Mouse (Mus musculus) cortical plate, adult 2 months (tissue): ENCODE results near the gene Olfr1410. TPM values are rescaled to one million over a fixed set of nuclear protein-coding genes. Genes with fewer than 3 reads are reported as not detected.

Experiments used
- H3K27ac ChIP-seq: fragments of 200-500 bp; 2 replicates; pipeline ENCODE4 v1.5.1; 2012; ENCODE audit warnings: low read length, control low read depth, inconsistent platforms; ENCODE audit not compliant: insufficient read depth
- H3K4me1 ChIP-seq: fragments of 200-500 bp; 2 replicates; pipeline ENCODE4 v1.6.1; 2011; ENCODE audit warnings: low read length; ENCODE audit not compliant: control insufficient read depth, insufficient read depth
- H3K4me3 ChIP-seq: fragments of 200-500 bp; 2 replicates; pipeline ENCODE4 v1.5.1; 2011; ENCODE audit warnings: mild to moderate bottlenecking, low read length, control low read depth; ENCODE audit not compliant: insufficient read depth
- CTCF ChIP-seq: fragments of 200-500 bp; IDR thresholded peaks from 2 replicates; pipeline ENCODE4 v1.5.1; 2011; ENCODE audit warnings: mild to moderate bottlenecking, control low read depth, low read length; ENCODE audit not compliant: insufficient read depth; ENCODE audit errors: extremely low read depth
- POLR2A ChIP-seq: fragments of 200-500 bp; IDR thresholded peaks from 2 replicates; pipeline ENCODE4 v1.6.1; 2011; ENCODE audit warnings: mild to moderate bottlenecking, low read length, control low read depth; ENCODE audit not compliant: insufficient read depth; ENCODE audit errors: extremely low read depth
- polyA plus RNA-seq: library from polyadenylated mRNA; depleted of rRNA; stranded (reverse); fragments of >200 nt; gene quantifications from 2 replicates; pipeline ENCODE4 v1.2.3, GENCODE M21; 2012

Gene Olfr1410
- polyA plus RNA-seq, 1 experiment, result not detected

DNA sequence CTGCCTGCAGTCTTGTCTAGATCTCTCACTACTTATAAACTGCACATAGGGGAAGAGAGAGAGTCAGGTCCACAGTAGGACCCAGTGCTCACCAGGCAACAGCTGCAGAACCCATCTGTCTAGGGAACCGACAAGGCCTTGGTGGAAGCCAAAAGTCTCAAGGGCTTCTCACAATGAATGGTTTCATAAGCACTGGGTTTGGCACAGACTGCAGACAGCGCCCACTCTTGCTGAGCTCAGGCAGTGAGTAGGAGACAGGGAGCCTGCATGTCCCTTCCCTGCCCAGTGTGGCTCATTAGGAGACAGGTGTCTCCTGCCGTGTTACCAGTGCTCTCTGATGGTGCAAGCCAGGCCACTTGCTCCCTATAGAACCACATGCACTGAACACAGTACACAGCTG is 32.6 kb downstream of the Olfr1410 start:
- TF ChIP-seq POLR2A (no peak), CTCF (no peak)
- Histone ChIP-seq H3K4me1 (peaks cover 10% of the 10 kb centered on the region), H3K27ac (peak overlapping the region; percentile 14; the same call in 1 of the 2 replicates), H3K4me3 (no peak overlapping the region)

DNA sequence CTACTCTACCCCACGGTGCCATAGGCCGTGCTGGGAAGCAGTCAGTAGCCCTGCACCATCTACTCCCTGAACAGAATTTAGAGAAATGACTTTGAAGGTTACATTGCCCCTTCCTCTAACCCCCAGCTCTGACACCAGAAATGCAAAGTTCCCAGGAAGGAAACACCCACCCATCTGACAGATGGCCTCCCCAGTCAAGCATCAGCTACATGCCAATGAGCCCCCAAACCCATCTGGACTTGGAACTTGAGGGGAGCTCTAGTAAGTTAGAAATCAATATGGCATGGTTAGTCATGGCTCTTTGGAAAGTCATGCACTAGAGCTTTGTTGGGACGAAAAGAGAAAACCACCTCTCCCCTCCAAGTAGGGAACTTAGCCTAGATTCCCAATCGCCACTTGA is 33.2 kb downstream of the Olfr1410 start:
- Histone ChIP-seq H3K4me1 (peaks cover 10% of the 10 kb centered on the region), H3K27ac (no peak overlapping the region), H3K4me3 (no peak overlapping the region)
- TF ChIP-seq POLR2A (no peak), CTCF (no peak)

DNA sequence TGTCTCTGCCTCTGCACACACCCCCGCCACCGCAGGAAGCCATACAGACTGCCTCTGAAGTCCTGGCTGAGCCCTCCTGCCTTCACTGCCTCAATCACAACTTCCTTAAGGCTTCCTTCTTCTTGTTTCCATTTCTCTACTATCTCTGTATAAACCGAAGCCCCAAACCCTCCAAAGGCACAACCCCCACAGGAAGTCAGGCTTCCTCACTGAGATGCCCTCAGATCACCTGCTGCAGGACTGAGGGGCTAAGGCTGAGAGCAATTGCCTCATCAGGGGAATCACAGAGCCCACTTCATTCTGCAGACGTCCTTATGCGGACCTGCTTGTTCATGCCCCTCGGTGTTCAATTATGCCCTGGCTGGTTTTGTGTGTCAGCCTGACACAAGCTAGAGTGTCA is 34.8 kb downstream of the Olfr1410 start:
- no peak overlapping the region for H3K27ac ChIP-seq
- H3K4me1 ChIP-seq, result peaks cover 8% of the 10 kb centered on the region
- peak overlapping the region; percentile 78; the same call in 1 of the 2 replicates for H3K4me3 ChIP-seq
- TF ChIP-seq POLR2A, result no peak
- TF ChIP-seq CTCF, result no peak

DNA sequence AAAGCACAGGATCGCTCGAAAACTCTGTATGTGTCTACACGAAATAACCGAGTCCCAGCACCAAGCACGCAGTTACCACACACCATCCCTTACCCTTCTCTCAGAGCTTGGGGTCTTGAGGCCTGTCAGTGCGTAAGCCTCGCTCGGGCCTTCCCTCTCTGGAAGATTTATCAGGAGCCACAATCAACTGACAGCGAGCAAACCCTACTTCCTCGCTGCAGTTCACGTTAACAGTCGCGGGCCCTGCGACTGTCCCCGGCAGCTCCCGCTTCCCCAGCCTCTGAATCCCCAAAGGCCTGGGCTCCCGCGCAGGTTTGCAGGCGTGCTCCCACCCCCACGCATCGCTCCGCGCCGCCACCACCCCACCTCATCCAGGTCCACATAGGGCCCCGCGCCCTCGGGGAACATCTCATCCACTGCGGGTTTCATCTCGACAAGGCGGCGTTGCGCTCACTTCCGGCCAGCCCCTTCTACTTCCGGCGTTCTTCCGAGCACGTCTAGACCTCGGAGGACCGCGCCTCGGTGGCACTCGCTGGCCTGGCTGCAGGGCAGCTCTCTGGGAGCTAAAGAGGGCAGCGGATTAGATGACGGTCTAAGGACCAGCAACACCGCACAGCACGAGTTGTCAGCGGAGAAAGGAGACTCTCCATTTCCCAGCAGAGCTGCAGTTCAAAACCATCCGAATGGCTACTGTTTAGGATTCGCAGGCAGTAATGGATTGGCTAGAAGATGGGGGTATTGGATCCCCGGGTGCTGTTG is 36.1 kb downstream of the Olfr1410 start, which contains the start of gene Cops9:
Gene Cops9 (minus strand): TSS at position 472 of the 759 bp plus-strand sequence.
- peak; percentile 83 for TF ChIP-seq POLR2A
- no peak for TF ChIP-seq CTCF
- peak within 1 kb of the TSS; percentile 78 for H3K4me3 ChIP-seq
- peaks cover 8% of the 10 kb centered on the region for H3K4me1 ChIP-seq
- peak within 1 kb of the TSS; percentile 2 for H3K27ac ChIP-seq

DNA sequence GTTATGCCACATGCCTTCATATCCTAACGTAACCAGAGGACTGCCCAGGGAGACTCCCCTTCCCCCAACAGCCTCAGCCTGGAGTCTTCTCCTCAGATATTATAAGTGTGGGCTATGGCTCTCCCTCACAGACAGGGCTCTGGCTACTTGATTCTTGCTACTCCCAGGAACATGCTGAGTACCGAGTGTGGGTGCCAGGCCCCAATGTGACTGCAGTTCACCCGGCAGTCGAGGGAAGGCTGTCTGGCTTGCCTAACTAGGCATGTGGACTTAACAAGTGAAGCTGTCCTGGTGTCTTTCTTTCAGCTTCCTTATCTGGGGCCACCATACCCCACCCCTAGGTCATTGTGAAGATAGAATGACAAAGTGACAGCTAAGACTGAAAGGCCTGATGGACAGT is 38.1 kb downstream of the Olfr1410 start:
- Histone ChIP-seq H3K4me1 (peaks cover 2% of the 10 kb centered on the region; the same call in 1 of the 2 replicates), H3K27ac (no peak overlapping the region), H3K4me3 (no peak overlapping the region)
- TF ChIP-seq POLR2A (no peak), CTCF (no peak)

DNA sequence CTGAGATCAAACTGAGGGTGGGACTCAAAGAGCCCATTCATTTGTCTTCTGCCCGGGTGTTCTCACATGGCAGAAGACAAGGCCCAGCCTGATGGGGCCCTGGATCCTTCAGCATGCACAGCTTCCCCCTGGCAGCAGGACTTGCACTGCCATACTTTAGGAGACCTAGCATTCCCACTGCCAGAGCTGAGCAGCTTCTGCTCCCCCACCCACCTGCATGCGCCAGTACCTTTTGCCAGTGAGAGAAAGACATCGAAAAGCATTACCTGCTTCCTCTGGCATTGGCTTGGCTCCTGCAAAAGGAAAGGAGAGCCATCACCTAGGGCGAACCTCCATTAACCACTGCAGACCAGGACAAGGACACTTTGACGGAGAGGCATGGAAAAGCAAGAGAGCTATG is 39.3 kb downstream of the Olfr1410 start:
- no peak for TF ChIP-seq CTCF
- no peak for TF ChIP-seq POLR2A
- no peak overlapping the region for H3K4me3 ChIP-seq

DNA sequence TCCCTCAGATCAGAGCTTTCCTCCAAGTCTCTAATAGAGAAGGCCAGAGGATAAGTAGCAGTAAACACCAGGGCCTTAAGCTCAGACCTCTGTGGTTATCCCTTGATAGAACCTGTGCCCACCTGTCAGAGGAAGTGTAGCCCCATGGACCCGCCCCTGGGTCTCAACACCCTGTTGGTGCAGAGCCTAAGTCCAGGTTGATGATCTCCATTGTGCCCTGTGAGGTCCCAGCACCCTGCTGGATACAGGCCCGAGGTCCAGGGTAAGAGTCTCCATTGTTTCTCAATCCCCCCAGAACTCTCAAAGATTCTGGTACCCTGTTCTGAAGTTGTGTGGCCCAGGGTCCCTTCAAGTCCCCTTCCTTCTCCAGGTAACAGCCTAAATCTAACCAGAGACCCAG is 40.5 kb downstream of the Olfr1410 start:
- Histone ChIP-seq H3K4me3 (no peak overlapping the region), H3K27ac (no peak overlapping the region), H3K4me1 (no peaks in the 10 kb centered on the region)
- no peak for TF ChIP-seq POLR2A
- TF ChIP-seq CTCF, result no peak

More for the DNA sequence above, 39.3 kb downstream of the Olfr1410 start:
- Histone ChIP-seq H3K4me1 (peaks cover 2% of the 10 kb centered on the region; the same call in 1 of the 2 replicates), H3K27ac (no peak overlapping the region)

DNA sequence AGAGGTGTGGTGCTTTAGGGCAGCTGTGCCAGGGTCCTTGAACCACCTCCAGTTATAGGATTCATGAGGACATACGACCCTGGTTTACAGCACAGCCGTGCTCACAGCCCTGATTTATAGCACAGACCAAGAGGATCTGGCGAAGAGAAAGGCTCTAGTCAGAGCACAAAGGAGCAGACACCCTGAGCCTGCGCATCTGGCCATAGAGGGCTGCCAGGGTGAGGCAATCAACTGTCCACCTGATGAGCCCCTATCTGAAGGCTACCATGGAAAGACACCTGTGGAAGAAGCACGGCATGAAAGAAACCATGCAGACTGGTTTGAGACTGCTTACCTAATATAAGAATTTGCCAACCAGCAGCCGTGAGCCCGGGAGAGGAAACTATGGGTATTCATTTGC is 41.0 kb downstream of the Olfr1410 start:
- Histone ChIP-seq H3K27ac (no peak overlapping the region), H3K4me3 (no peak overlapping the region), H3K4me1 (no peaks in the 10 kb centered on the region)
- TF ChIP-seq POLR2A (no peak), CTCF (no peak)

DNA sequence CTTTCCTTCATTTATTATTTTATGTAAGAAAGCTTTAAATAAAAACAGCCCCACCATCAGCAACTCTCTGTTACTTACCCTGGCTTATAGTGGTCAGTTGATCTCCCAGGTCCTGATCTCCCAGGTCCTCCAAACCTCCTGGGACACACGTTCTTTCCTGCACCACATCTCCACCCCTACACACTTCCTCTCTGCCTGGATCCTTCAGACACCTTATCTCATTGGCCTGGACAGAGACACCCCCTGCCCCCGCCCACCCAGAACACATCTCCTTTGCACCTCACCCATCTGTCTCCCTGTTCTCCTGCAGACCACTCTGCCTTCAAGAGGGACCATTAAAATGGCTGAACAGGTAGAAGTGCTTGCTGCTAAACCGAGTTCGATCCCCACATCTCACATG is 41.4 kb downstream of the Olfr1410 start:
- H3K4me3 ChIP-seq, result no peak overlapping the region
- 0 out of 2 replicates have a peak, but pooled peaks cover under 1% of the 10 kb centered on the region for H3K4me1 ChIP-seq
- no peak for TF ChIP-seq POLR2A
- no peak overlapping the region for H3K27ac ChIP-seq

DNA sequence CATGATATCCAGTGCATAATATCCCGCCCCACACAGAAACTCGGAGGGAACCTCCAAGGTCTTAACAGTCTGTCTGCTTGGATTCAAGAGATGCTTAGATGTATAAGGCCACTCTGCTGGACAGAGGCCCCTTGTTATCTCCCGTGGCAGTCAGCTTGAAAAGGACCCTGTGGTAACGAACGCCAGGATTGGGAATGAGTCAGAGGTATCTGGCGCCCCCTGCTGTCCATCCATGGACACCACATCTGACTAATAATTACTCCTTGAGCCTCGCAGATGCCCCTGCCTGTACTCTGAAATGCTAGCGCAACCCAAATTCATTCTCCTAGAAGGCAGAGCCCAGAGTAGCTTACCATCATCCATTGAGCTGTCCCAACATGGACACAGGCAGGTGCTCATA is 42.2 kb downstream of the Olfr1410 start:
- H3K27ac ChIP-seq, result no peak overlapping the region
- 0 out of 2 replicates have a peak, but pooled peaks cover 1% of the 10 kb centered on the region for H3K4me1 ChIP-seq
- TF ChIP-seq CTCF (peak; percentile 87), POLR2A (no peak)
- no peak overlapping the region for H3K4me3 ChIP-seq
